Comparison of ENCODE assay signal across 9 mouse cellular contexts in the genomic region with DNA sequence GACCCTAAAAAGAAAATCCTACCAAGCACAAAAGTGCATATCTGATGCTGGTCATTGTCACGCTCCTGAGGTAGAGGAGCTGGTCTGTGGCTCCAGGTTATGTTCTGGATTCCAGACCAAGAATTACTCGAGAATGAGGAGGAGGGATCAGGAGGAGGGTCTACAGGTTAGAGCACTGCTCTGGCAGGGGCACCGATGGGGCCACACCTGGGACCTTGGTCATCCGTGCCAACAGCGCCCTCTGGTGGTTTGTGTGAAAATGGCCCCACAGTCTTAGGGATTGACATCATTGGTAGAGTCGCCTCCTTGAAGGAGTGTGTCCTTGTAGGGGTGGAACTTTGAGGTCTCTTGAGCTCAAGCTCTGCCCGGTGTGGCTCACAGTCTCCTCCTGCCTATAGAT. TPM values are rescaled to one million over a fixed set of nuclear protein-coding genes. Genes with fewer than 3 reads are reported as not detected.
DNase-seq lines count a peak whose midpoint lies in the region; ATAC-seq and TF ChIP-seq lines count a peak whose summit lies in the region.
"Had no signal": no experiment of that assay in that cellular context is flagged by ENCODE, and none has a peak within 500 bp of the region (broad histone marks: within the 10 kb centered on the region; RNA-seq: fewer than 3 reads in every experiment).

No protein-coding gene starts in this region.

- in situ Hi-C loops in Patski (cut with MboI; ENCODE audit: low pct_unique_long_range_greater_than_20kb): no loop called here

- no peaks in the 10 kb centered on the region for H3K9me3 ChIP-seq in heart, postnatal 0 days (replicated peaks; ENCODE audit: control insufficient read depth, low read length)
- no peaks in the 10 kb centered on the region for H3K9me3 ChIP-seq in midbrain, embryonic 13.5 days

- intact Hi-C loops in left cerebral cortex, adult 2 months (cut with DNase I): loop anchor here (2.0 kb wide), 1 partner anchor 19 kb away; no protein-coding TSS in a partner anchor

- CTCF ChIA-PET in Patski (lab: Charles Lee): interaction anchor here (0.6 to 4.8 kb wide), 12 partner anchors 8 to 26 kb away, joined by 3 to 23 read pairs (median 6); partner anchors contain the start of gene Nmrk2

- whole genome bisulfite sequencing in heart, postnatal 0 days: 20% methylated on average over 7 of the region's 7 CpGs
- 38% methylated on average over 7 of the region's 7 CpGs for WGBS in midbrain, embryonic 13.5 days

- no peak overlapping the region for H3K4me2 ChIP-seq in heart, postnatal 0 days (ENCODE audit: low read depth, low read length)
- no peak overlapping the region for H3K4me2 ChIP-seq in midbrain, embryonic 13.5 days (replicated peaks)

- H3K36me3 ChIP-seq in heart, postnatal 0 days (replicated peaks; ENCODE audit: control insufficient read depth, insufficient read depth, low read length): no peaks in the 10 kb centered on the region
- peaks cover 92% of the 10 kb centered on the region for H3K36me3 ChIP-seq in midbrain, embryonic 13.5 days
- H3K36me3 ChIP-seq in testis, adult 2 months (ENCODE audit: control insufficient read depth, insufficient read depth, low read length): no peaks in the 10 kb centered on the region

- POLR2A ChIA-PET in Patski (lab: Charles Lee): interaction anchor here (0.9 to 2.2 kb wide), 3 partner anchors 10 to 26 kb away, joined by 3 to 4 read pairs (median 4); no protein-coding TSS in a partner anchor

- H3K9ac ChIP-seq in heart, postnatal 0 days (replicated peaks; ENCODE audit: low read depth, low read length): no peak overlapping the region
- H3K9ac ChIP-seq in midbrain, embryonic 13.5 days (replicated peaks): no peak overlapping the region

- TF ChIP-seq POLR2A in testis, adult 2 months (IDR thresholded peaks at IDR 0.05; ENCODE audit: control insufficient read depth, low read depth, low read length): no peak

- no peak overlapping the region for H3K4me3 ChIP-seq in heart, postnatal 0 days (ENCODE audit: low read depth, low read length)
- H3K4me3 ChIP-seq in left cerebral cortex, adult 2 months: no peak overlapping the region
- no peak overlapping the region for H3K4me3 ChIP-seq in midbrain, embryonic 13.5 days (replicated peaks)
- H3K4me3 ChIP-seq in testis, adult 2 months (ENCODE audit: control insufficient read depth, low read depth, low read length): no peak overlapping the region

- peak; percentile 73 for ATAC-seq in Patski
- ATAC-seq in heart, postnatal 0 days (ENCODE audit: insufficient read depth, low read depth): peak; percentile 64; the same call in 1 of the 2 replicates
- ATAC-seq in midbrain, embryonic 13.5 days: peak; percentile 58

- peak; percentile 78 for DNase-seq in gastrocnemius, adult 18-20 months (ENCODE audit: low spot score)
- DNase-seq in gastrocnemius, adult 8-10 months (ENCODE audit: low spot score in 2 of 2): no peak
- no peak for DNase-seq in Patski (ENCODE audit: low read depth, low spot score)
- peak; percentile 72 to 89 for DNase-seq in cerebellum, postnatal 14 days
- DNase-seq in heart, postnatal 0 days (ENCODE audit: low spot score): no peak
- DNase-seq in left cerebral cortex, adult 2 months (ENCODE audit: extremely low spot score in 1 of 2, low spot score in 2 of 2): peak in 1 of 2 experiments; percentile 61

- no peaks in the 10 kb centered on the region for H3K4me1 ChIP-seq in heart, postnatal 0 days (ENCODE audit: control insufficient read depth, insufficient read depth)
- H3K4me1 ChIP-seq in midbrain, embryonic 13.5 days (replicated peaks): no peaks in the 10 kb centered on the region
- H3K4me1 ChIP-seq in testis, adult 2 months (ENCODE audit: control insufficient read depth, insufficient read depth, low read length): no peaks in the 10 kb centered on the region

- H3K27ac ChIP-seq in heart, postnatal 0 days (ENCODE audit: low read depth): no peak overlapping the region
- H3K27ac ChIP-seq in left cerebral cortex, adult 2 months: no peak overlapping the region
- H3K27ac ChIP-seq in midbrain, embryonic 13.5 days: no peak overlapping the region
- no peak overlapping the region for H3K27ac ChIP-seq in testis, adult 2 months (ENCODE audit: control insufficient read depth, insufficient read depth, low read depth, low read length)

- TF ChIP-seq CTCF in Patski (IDR thresholded peaks at IDR 0.05): no peak
- peak; percentile 79 for TF ChIP-seq CTCF in heart, postnatal 0 days (IDR thresholded peaks at IDR 0.05; ENCODE audit: low read depth)
- peak; percentile 90 for TF ChIP-seq CTCF in left cerebral cortex, adult 2 months (IDR thresholded peaks at IDR 0.05)
- peak; percentile 95 for TF ChIP-seq CTCF in testis, adult 2 months (IDR thresholded peaks at IDR 0.05; ENCODE audit: control insufficient read depth, insufficient read depth, insufficient replicate concordance, low read depth, low read length)

- no peaks in the 10 kb centered on the region for H3K27me3 ChIP-seq in Patski
- H3K27me3 ChIP-seq in heart, postnatal 0 days (ENCODE audit: control insufficient read depth, insufficient read depth, low read length): no peaks in the 10 kb centered on the region
- H3K27me3 ChIP-seq in midbrain, embryonic 13.5 days: no peaks in the 10 kb centered on the region
- no peaks in the 10 kb centered on the region for H3K27me3 ChIP-seq in testis, adult 2 months (ENCODE audit: control insufficient read depth, insufficient read depth, low read length)

- no peak for TF ChIP-seq EP300 in heart, postnatal 0 days (IDR thresholded peaks at IDR 0.05; ENCODE audit: low read depth)

RNA-seq across cellular contexts. Expression of gene Atcay, which starts 12.7 kb away (rescaled TPM):
- not detected for total RNA-seq in gastrocnemius, adult 18-20 months (2021)
- total RNA-seq in gastrocnemius, adult 8-10 months (2022): not detected
- 0.04 TPM for polyA plus RNA-seq in Patski (2021)
- total RNA-seq in heart, postnatal 0 days (2014; rRNA removed; ENCODE audit: low replicate concordance): 0.58 TPM in 1 of 2 replicates, not detected in the other
- 0.25 TPM in 2 replicates for polyA plus RNA-seq in heart, postnatal 0 days (2015; fragmentation: Nextera tagmentation; extraction: Ambion mirVana)
- total RNA-seq in left cerebral cortex, adult 2 months (2021): 100 to 1,000 TPM; 203 to 206 TPM
- polyA plus RNA-seq in midbrain, embryonic 13.5 days (2015; fragmentation: Nextera tagmentation; extraction: Ambion mirVana): 66.0 and 77.3 TPM in 2 replicates
- polyA plus RNA-seq in testis, adult 2 months (2012; rRNA removed): 0.25 and 0.26 TPM in 2 replicates

RNA-seq across cellular contexts. Expression of gene Zfr2, which starts 15.0 kb away (rescaled TPM):
- total RNA-seq in gastrocnemius, adult 18-20 months (2021): 1 to 10 TPM; 1.9 to 2.7 TPM
- total RNA-seq in gastrocnemius, adult 8-10 months (2022): 1 to 10 TPM; 1.8 to 2.7 (median 2.1) TPM
- polyA plus RNA-seq in Patski (2021): 11.7 TPM
- total RNA-seq in heart, postnatal 0 days (2014; rRNA removed; ENCODE audit: low replicate concordance): 7.0 and 10.2 TPM in 2 replicates
- polyA plus RNA-seq in heart, postnatal 0 days (2015; fragmentation: Nextera tagmentation; extraction: Ambion mirVana): 2.2 and 2.6 TPM in 2 replicates
- 10 to 100 TPM; 70.9 to 76.2 TPM for total RNA-seq in left cerebral cortex, adult 2 months (2021)
- 16.5 and 19.7 TPM in 2 replicates for polyA plus RNA-seq in midbrain, embryonic 13.5 days (2015; fragmentation: Nextera tagmentation; extraction: Ambion mirVana)
- 11.6 and 12.5 TPM in 2 replicates for polyA plus RNA-seq in testis, adult 2 months (2012; rRNA removed)

RNA-seq across cellular contexts. Expression of gene Nmrk2, which starts 16.1 kb away (rescaled TPM):
- 100 to 1,000 TPM in 1 of 2 experiments, 10 to 100 TPM in 1; 59.9 to 118 TPM for total RNA-seq in gastrocnemius, adult 18-20 months (2021)
- 100 to 1,000 TPM in 1 of 4 experiments, 10 to 100 TPM in 3; 15.3 to 106 (median 44.7) TPM for total RNA-seq in gastrocnemius, adult 8-10 months (2022)
- polyA plus RNA-seq in Patski (2021): 0.14 TPM
- 30.5 and 35.2 TPM in 2 replicates for total RNA-seq in heart, postnatal 0 days (2014; rRNA removed; ENCODE audit: low replicate concordance)
- polyA plus RNA-seq in heart, postnatal 0 days (2015; fragmentation: Nextera tagmentation; extraction: Ambion mirVana): 13.0 and 14.2 TPM in 2 replicates
- under 1 TPM in 1 of 2 experiments, not detected in 1; 0.42 TPM for total RNA-seq in left cerebral cortex, adult 2 months (2021)
- 0.16 TPM in 1 of 2 replicates, not detected in the other for polyA plus RNA-seq in midbrain, embryonic 13.5 days (2015; fragmentation: Nextera tagmentation; extraction: Ambion mirVana)
- not detected in 2 replicates for polyA plus RNA-seq in testis, adult 2 months (2012; rRNA removed)

RNA-seq across cellular contexts. Expression of gene 4930442H23Rik, which starts 34.3 kb away (rescaled TPM):
- total RNA-seq in gastrocnemius, adult 18-20 months (2021): not detected
- not detected for total RNA-seq in gastrocnemius, adult 8-10 months (2022)
- polyA plus RNA-seq in Patski (2021): 0.50 TPM
- not detected in 2 replicates for total RNA-seq in heart, postnatal 0 days (2014; rRNA removed; ENCODE audit: low replicate concordance)
- polyA plus RNA-seq in heart, postnatal 0 days (2015; fragmentation: Nextera tagmentation; extraction: Ambion mirVana): 0.12 TPM in 1 of 2 replicates, not detected in the other
- not detected for total RNA-seq in left cerebral cortex, adult 2 months (2021)
- 0.12 and 0.15 TPM in 2 replicates for polyA plus RNA-seq in midbrain, embryonic 13.5 days (2015; fragmentation: Nextera tagmentation; extraction: Ambion mirVana)
- polyA plus RNA-seq in testis, adult 2 months (2012; rRNA removed): 1.4 and 1.8 TPM in 2 replicates
- total RNA-seq: layer of hippocampus, postnatal 36 days had no signal

RNA-seq across cellular contexts. Expression of gene Matk, which starts 34.8 kb away (rescaled TPM):
- not detected for total RNA-seq in gastrocnemius, adult 18-20 months (2021)
- under 1 TPM in 2 of 4 experiments, not detected in 2; 0.31 TPM for total RNA-seq in gastrocnemius, adult 8-10 months (2022)
- polyA plus RNA-seq in Patski (2021): 1.5 TPM
- total RNA-seq in heart, postnatal 0 days (2014; rRNA removed; ENCODE audit: low replicate concordance): 0.31 and 0.66 TPM in 2 replicates
- 0.42 and 0.51 TPM in 2 replicates for polyA plus RNA-seq in heart, postnatal 0 days (2015; fragmentation: Nextera tagmentation; extraction: Ambion mirVana)
- total RNA-seq in left cerebral cortex, adult 2 months (2021): 100 to 1,000 TPM; 212 to 221 TPM
- polyA plus RNA-seq in midbrain, embryonic 13.5 days (2015; fragmentation: Nextera tagmentation; extraction: Ambion mirVana): 7.2 and 8.8 TPM in 2 replicates
- polyA plus RNA-seq in testis, adult 2 months (2012; rRNA removed): 3.0 and 3.5 TPM in 2 replicates

Comparison
In these comparisons a context has a peak if more than half of its experiments do, and no peak if none do; other contexts are left out.
1. DNase-seq: peak in gastrocnemius, adult 18-20 months (single experiment) and cerebellum, postnatal 14 days (2 of 2); none in gastrocnemius, adult 8-10 months (0 of 2), Patski (single experiment) and heart, postnatal 0 days (single experiment).
2. RNA of gene Atcay, which starts 12.7 kb away (total RNA-seq): 203 to 206 TPM in left cerebral cortex, adult 2 months; not detected in gastrocnemius, adult 8-10 months, not detected in gastrocnemius, adult 18-20 months and 0.58 TPM in heart, postnatal 0 days; every median in the first group is over 100 times any median in the second.
3. RNA of gene Nmrk2, which starts 16.1 kb away (total RNA-seq): 59.9 to 118 TPM in gastrocnemius, adult 18-20 months, 15.3 to 106 TPM in gastrocnemius, adult 8-10 months and 30.5 to 35.2 TPM in heart, postnatal 0 days; 0.42 TPM in left cerebral cortex, adult 2 months; every median in the first group is over 10 times any median in the second.
4. Peak in every context shown above with its lines, with median percentiles within 50 percentile points of each other: ATAC-seq.